Mouse (Mus musculus): ENCODE measurements around the gene Npas3. TPM values are rescaled to one million over a fixed set of nuclear protein-coding genes. Genes with fewer than 3 reads are reported as not detected.

Gene Npas3
- polyA plus RNA-seq, 1 experiment from 2014 or later: 12.2 TPM

GRCm38 (mm10) chr12:53342741-53343140 is 94.3 kb downstream of the Npas3 start:
- Histone ChIP-seq H3K27ac (no peak overlapping the region), H3K4me1 (replicated peaks) (peaks cover 19% of the 10 kb centered on the region), H3K9me3 (no peaks in the 10 kb centered on the region), H3K27me3 (ENCODE audit: insufficient read depth, poor library complexity, severe bottlenecking) (no peaks in the 10 kb centered on the region), H3K36me3 (peaks cover 7% of the 10 kb centered on the region; the same call in 1 of the 2 replicates), H3K4me3 (no peak overlapping the region)
- WGBS: 79% methylated on average over 9 of the region's 9 CpGs
- DNase-seq (ENCODE audit: low spot score): no peak

GRCm38 (mm10) chr12:53351860-53352259 is 103.4 kb downstream of the Npas3 start:
- Histone ChIP-seq H3K27me3 (ENCODE audit: insufficient read depth, poor library complexity, severe bottlenecking) (no peaks in the 10 kb centered on the region), H3K4me3 (no peak overlapping the region), H3K36me3 (no peaks in the 10 kb centered on the region), H3K9me3 (no peaks in the 10 kb centered on the region), H3K4me1 (replicated peaks) (peaks cover 15% of the 10 kb centered on the region), H3K27ac (no peak overlapping the region)
- no peak for DNase-seq (ENCODE audit: low spot score)
- WGBS: 78% methylated on average over 7 of the region's 7 CpGs

GRCm38 (mm10) chr12:53365751-53366150 is 117.3 kb downstream of the Npas3 start:
- WGBS: 94% methylated on average over 5 of the region's 5 CpGs
- Histone ChIP-seq H3K36me3 (no peaks in the 10 kb centered on the region), H3K4me3 (no peak overlapping the region), H3K4me1 (replicated peaks) (peaks cover 7% of the 10 kb centered on the region; the same call in 1 of the 2 replicates), H3K27ac (no peak overlapping the region), H3K9me3 (no peaks in the 10 kb centered on the region), H3K27me3 (ENCODE audit: insufficient read depth, poor library complexity, severe bottlenecking) (no peaks in the 10 kb centered on the region)
- no peak for DNase-seq (ENCODE audit: low spot score)

GRCm38 (mm10) chr12:53384851-53385250 is 136.4 kb downstream of the Npas3 start:
- no peak overlapping the region for H3K27ac ChIP-seq
- no peak for DNase-seq (ENCODE audit: low spot score)
- no peak overlapping the region for H3K4me3 ChIP-seq
- no peaks in the 10 kb centered on the region for H3K27me3 ChIP-seq (ENCODE audit: insufficient read depth, poor library complexity, severe bottlenecking)
- H3K36me3 ChIP-seq: no peaks in the 10 kb centered on the region
- WGBS: 91% methylated on average over 8 of the region's 8 CpGs
- H3K9me3 ChIP-seq: no peaks in the 10 kb centered on the region
- no peaks in the 10 kb centered on the region for H3K4me1 ChIP-seq (replicated peaks)

GRCm38 (mm10) chr12:53405856-53406255 is 157.4 kb downstream of the Npas3 start:
- Histone ChIP-seq H3K27me3 (ENCODE audit: insufficient read depth, poor library complexity, severe bottlenecking) (no peaks in the 10 kb centered on the region), H3K36me3 (no peaks in the 10 kb centered on the region), H3K9me3 (no peaks in the 10 kb centered on the region), H3K27ac (no peak overlapping the region), H3K4me3 (no peak overlapping the region), H3K4me1 (replicated peaks) (peaks cover 33% of the 10 kb centered on the region)
- DNase-seq (ENCODE audit: low spot score): no peak
- WGBS: 61% methylated on average over 4 of the region's 4 CpGs

GRCm38 (mm10) chr12:53407776-53408175 is 159.3 kb downstream of the Npas3 start:
- DNase-seq (ENCODE audit: low spot score): no peak
- no peaks in the 10 kb centered on the region for H3K27me3 ChIP-seq (ENCODE audit: insufficient read depth, poor library complexity, severe bottlenecking)
- no peaks in the 10 kb centered on the region for H3K36me3 ChIP-seq
- no peak overlapping the region for H3K27ac ChIP-seq
- no peaks in the 10 kb centered on the region for H3K9me3 ChIP-seq
- peaks cover 33% of the 10 kb centered on the region for H3K4me1 ChIP-seq (replicated peaks)
- H3K4me3 ChIP-seq: no peak overlapping the region
- WGBS: 73% methylated on average over 3 of the region's 3 CpGs

- H3K27me3 ChIP-seq (ENCODE audit: insufficient read depth, poor library complexity, severe bottlenecking): no peaks in the 10 kb centered on the region
- no peaks in the 10 kb centered on the region for H3K36me3 ChIP-seq
- WGBS: 92% methylated on average over 4 of the region's 4 CpGs
- H3K4me3 ChIP-seq: no peak overlapping the region
- H3K27ac ChIP-seq: no peak overlapping the region
- H3K9me3 ChIP-seq: no peaks in the 10 kb centered on the region
- peaks cover 33% of the 10 kb centered on the region for H3K4me1 ChIP-seq (replicated peaks)
- no peak for DNase-seq (ENCODE audit: low spot score)
These were observed 161.2 kb downstream of the Npas3 start for GRCm38 (mm10) chr12:53409711-53410110.

- WGBS: 79% methylated on average over 2 of the region's 2 CpGs
- DNase-seq (ENCODE audit: low spot score): no peak
- H3K4me3 ChIP-seq: no peak overlapping the region
These were observed 162.2 kb downstream of the Npas3 start for GRCm38 (mm10) chr12:53410647-53411046.

GRCm38 (mm10) chr12:53416096-53416495 is 167.6 kb downstream of the Npas3 start:
- Histone ChIP-seq H3K27ac (no peak overlapping the region), H3K27me3 (ENCODE audit: insufficient read depth, poor library complexity, severe bottlenecking) (no peaks in the 10 kb centered on the region), H3K36me3 (no peaks in the 10 kb centered on the region), H3K4me1 (replicated peaks) (peaks cover 13% of the 10 kb centered on the region), H3K4me3 (no peak overlapping the region), H3K9me3 (no peaks in the 10 kb centered on the region)
- DNase-seq (ENCODE audit: low spot score): no peak
- WGBS: 84% methylated on average over 4 of the region's 4 CpGs

More at GRCm38 (mm10) chr12:53410647-53411046, 162.2 kb downstream of the Npas3 start:
- Histone ChIP-seq H3K9me3 (no peaks in the 10 kb centered on the region), H3K27ac (no peak overlapping the region), H3K27me3 (ENCODE audit: insufficient read depth, poor library complexity, severe bottlenecking) (no peaks in the 10 kb centered on the region), H3K36me3 (no peaks in the 10 kb centered on the region), H3K4me1 (replicated peaks) (peaks cover 27% of the 10 kb centered on the region)

- no peak overlapping the region for H3K27ac ChIP-seq
- H3K36me3 ChIP-seq: no peaks in the 10 kb centered on the region
- 92% methylated on average over 4 of the region's 4 CpGs for WGBS
- H3K9me3 ChIP-seq: no peaks in the 10 kb centered on the region
- no peak for DNase-seq (ENCODE audit: low spot score)
- H3K4me3 ChIP-seq: no peak overlapping the region
- H3K27me3 ChIP-seq (ENCODE audit: insufficient read depth, poor library complexity, severe bottlenecking): no peaks in the 10 kb centered on the region
- peaks cover 28% of the 10 kb centered on the region for H3K4me1 ChIP-seq (replicated peaks)
These were observed 173.2 kb downstream of the Npas3 start for GRCm38 (mm10) chr12:53421701-53422100.

GRCm38 (mm10) chr12:53423631-53424030 is 175.2 kb downstream of the Npas3 start:
- Histone ChIP-seq H3K27me3 (ENCODE audit: insufficient read depth, poor library complexity, severe bottlenecking) (no peaks in the 10 kb centered on the region), H3K4me1 (replicated peaks) (peaks cover 48% of the 10 kb centered on the region), H3K36me3 (no peaks in the 10 kb centered on the region), H3K27ac (no peak overlapping the region), H3K9me3 (no peaks in the 10 kb centered on the region), H3K4me3 (no peak overlapping the region)
- no peak for DNase-seq (ENCODE audit: low spot score)
- 85% methylated on average over 2 of the region's 2 CpGs for WGBS

GRCm38 (mm10) chr12:53426006-53426405 is 177.5 kb downstream of the Npas3 start:
- Histone ChIP-seq H3K36me3 (no peaks in the 10 kb centered on the region), H3K27me3 (ENCODE audit: insufficient read depth, poor library complexity, severe bottlenecking) (no peaks in the 10 kb centered on the region), H3K4me3 (no peak overlapping the region), H3K27ac (no peak overlapping the region), H3K4me1 (replicated peaks) (peaks cover 37% of the 10 kb centered on the region), H3K9me3 (no peaks in the 10 kb centered on the region)
- no peak for DNase-seq (ENCODE audit: low spot score)
- 93% methylated on average over 2 of the region's 2 CpGs for WGBS

GRCm38 (mm10) chr12:53427153-53427552 is 178.7 kb downstream of the Npas3 start:
- Histone ChIP-seq H3K4me1 (replicated peaks) (peaks cover 31% of the 10 kb centered on the region), H3K27me3 (ENCODE audit: insufficient read depth, poor library complexity, severe bottlenecking) (no peaks in the 10 kb centered on the region), H3K4me3 (no peak overlapping the region), H3K27ac (no peak overlapping the region), H3K9me3 (no peaks in the 10 kb centered on the region), H3K36me3 (no peaks in the 10 kb centered on the region)
- WGBS: 80% methylated on average over 10 of the region's 10 CpGs
- DNase-seq (ENCODE audit: low spot score): no peak

GRCm38 (mm10) chr12:53442029-53442428 is 193.6 kb downstream of the Npas3 start:
- Histone ChIP-seq H3K4me3 (no peak overlapping the region), H3K4me1 (replicated peaks) (peaks cover 16% of the 10 kb centered on the region), H3K9me3 (no peaks in the 10 kb centered on the region), H3K36me3 (no peaks in the 10 kb centered on the region), H3K27me3 (ENCODE audit: insufficient read depth, poor library complexity, severe bottlenecking) (no peaks in the 10 kb centered on the region), H3K27ac (no peak overlapping the region)
- 89% methylated on average over 2 of the region's 2 CpGs for WGBS
- no peak for DNase-seq (ENCODE audit: low spot score)
